Mouse (Mus musculus) granulocyte monocyte progenitor cell, adult 5-6 weeks (primary cell): ENCODE measurements around the gene Pax6. TPM values are rescaled to one million over a fixed set of nuclear protein-coding genes. Genes with fewer than 3 reads are reported as not detected.

Experiments
- ATAC-seq: replicated peaks from 2 replicates; pipeline ENCODE4 v1.8.0; 2016; ENCODE audit warnings: mild to moderate bottlenecking, moderate TSS enrichment, inconsistent platforms; ENCODE audit not compliant: poor library complexity, severe bottlenecking
- total RNA-seq, 2 experiments: library from RNA; stranded (forward) in 1 of 2; stranded (reverse) in 1 of 2; fragments of 200-712, 200-1000 nt in 1 of 2; fragments of >200 nt in 1 of 2; fragmentation: Nextera tagmentation in 1 of 2; gene quantifications; 2 replicates each; pipeline ENCODE4 v1.2.3; 2014 to 2017

The Pax6 gene
- total RNA-seq, 2 experiments from 2014 or later = 0.10 TPM; not detected in 1

DNA sequence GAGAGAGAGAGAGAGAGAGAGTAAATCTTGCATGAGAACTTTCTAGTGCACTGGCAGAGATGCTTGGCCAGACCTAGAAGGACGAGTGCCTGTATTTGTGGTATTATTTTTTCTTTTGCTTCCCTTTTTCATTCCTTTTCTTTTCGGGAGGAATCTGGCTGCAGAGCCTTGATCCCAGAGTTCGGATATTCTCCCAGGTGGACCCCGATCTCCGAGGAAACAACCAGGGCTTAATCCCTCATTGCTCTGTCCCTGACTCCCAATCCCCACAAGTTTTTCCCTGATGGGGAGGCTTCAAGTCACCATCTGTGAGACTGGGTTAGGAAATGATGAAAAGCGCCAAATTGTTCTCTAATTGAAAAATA, 2.0 kb downstream of the Pax6 start:
- no peak for ATAC-seq

GRCm38 (mm10) chr2:105671116-105671797, 2.6 kb downstream of the Pax6 start:
- ATAC-seq = no peak

GRCm38 (mm10) chr2:105671798-105672595, 3.3 kb downstream of the Pax6 start:
- ATAC-seq = no peak

DNA sequence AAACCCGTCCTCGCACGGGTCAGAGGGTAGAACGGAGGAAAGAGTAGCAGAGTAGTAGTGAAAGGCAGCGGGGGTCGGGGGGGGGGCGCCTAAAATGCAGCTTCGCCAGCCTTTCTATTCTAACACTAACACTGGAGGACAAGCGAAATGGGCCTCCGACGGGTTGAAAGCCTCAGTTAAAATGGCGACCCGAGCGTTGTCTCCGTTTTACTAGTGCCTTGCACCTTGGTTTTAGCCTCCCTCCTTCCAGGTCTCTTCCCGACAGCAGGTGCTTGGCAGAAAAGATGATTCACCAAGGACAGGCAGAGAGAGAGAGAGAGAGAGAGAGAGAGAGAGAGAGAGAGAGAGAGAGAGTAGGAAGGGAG, 3.9 kb downstream of the Pax6 start:
- ATAC-seq = no peak

GRCm38 (mm10) chr2:105673054-105673453, 4.4 kb downstream of the Pax6 start:
- ATAC-seq = no peak

- ATAC-seq = no peak
These were observed 4.9 kb downstream of the Pax6 start for GRCm38 (mm10) chr2:105673631-105674060.

- ATAC-seq = 0 out of 2 replicates have a peak, but pooled peaks have one; percentile 7
These were observed 5.6 kb downstream of the Pax6 start for GRCm38 (mm10) chr2:105674061-105674874.

- ATAC-seq = peak; percentile 72
These were observed 6.4 kb downstream of the Pax6 start for GRCm38 (mm10) chr2:105674875-105675729.

DNA sequence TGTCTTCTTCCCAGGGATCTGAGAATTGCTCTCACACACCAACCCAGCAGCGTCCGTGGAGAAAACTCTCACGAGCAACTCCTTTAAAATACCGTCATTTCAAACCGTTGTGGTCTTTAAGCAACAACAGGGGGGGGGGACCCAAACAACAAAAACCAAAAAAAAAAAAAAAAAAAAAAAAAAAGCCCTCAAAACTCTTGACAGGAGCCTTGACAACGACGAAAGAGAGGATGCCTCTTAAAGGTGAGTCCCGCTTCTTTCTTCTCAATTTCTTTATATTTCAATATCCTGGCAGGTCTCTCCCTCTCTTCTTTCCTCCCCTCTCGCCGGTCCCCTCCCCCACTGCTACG, 7.0 kb downstream of the Pax6 start:
- no peak for ATAC-seq

DNA sequence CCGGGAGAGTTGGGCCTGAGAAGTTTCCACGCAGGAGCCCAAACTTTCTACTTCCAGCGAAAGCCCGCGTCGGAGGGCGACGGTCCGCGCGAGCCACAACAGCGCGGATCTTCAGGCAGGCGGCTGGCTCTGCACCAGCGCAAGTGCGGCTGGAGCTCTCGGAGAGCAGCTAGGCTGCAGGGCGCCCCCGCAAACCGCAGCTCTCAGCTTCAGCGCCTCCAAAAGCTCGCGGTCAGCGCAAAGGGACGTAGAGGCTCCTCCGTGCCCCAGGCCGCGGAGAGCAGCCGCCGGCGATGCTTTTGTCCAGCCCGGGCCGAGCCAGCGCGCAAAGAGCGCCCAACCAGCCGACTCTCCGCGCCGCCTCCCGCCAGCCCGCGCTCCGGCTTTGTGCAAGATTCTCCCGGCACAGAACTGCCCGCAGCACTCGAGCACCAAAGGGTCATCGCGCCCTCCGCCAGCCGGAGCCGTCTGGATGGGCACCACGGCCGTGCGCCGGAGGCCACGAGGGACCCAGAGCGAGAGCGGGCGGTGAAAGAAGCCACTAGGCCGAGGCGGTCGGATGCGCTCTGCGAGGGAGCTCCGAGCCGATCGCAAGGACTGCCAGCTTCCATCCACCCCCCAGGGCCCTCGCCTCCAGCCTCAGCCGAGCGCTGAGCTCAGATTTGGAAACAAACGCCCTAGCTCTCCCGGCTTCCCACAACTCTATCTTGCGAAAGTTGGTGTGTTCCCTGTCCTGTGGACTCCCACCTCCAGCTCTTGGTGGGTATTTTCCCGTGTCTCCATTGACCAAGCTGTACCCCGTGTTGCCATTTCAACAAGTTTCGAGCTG, 7.6 kb downstream of the Pax6 start:
- ATAC-seq = 0 out of 2 replicates have a peak, but pooled peaks have one; percentile 8

GRCm38 (mm10) chr2:105676909-105677433, 8.3 kb downstream of the Pax6 start:
- ATAC-seq = no peak

DNA sequence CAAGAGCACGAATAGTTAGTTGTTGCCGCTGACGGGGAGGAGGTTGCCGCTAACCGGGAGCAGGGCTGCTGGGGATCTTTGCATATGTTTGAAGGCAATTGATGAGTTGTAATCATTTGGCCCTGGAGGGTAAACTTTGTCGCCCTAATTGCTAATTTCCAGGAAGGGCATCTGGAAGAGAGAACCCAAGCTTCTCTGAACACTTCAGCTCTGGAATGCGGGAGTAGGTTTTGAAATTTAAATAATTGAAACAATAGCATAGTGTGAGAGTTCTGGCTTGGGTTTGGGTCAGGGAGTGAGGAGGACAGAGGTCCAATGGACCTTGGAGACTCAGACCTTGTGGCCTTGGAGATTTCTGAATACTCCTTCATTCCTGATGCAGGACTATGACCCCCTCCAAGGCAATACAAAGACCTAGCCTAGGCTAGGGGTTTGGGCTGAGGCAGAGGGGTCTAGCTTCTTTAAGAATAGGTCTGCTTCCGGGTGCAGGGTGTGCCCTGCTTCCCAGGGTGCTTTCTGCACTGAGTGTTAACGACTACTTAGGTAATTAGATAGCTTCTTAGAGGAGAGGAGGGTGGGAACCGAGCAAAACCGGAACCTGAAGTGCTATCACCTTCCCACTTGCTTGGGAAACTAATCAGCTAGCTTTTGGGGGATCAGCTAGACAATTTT, 8.9 kb downstream of the Pax6 start:
- ATAC-seq = no peak

GRCm38 (mm10) chr2:105678306-105678705, 9.6 kb downstream of the Pax6 start:
- ATAC-seq = no peak

GRCm38 (mm10) chr2:105678880-105679321, 10.2 kb downstream of the Pax6 start:
- ATAC-seq = no peak

GRCm38 (mm10) chr2:105679331-105679730, 10.6 kb downstream of the Pax6 start:
- ATAC-seq = no peak

GRCm38 (mm10) chr2:105680146-105680998, 11.7 kb downstream of the Pax6 start:
- no peak for ATAC-seq

DNA sequence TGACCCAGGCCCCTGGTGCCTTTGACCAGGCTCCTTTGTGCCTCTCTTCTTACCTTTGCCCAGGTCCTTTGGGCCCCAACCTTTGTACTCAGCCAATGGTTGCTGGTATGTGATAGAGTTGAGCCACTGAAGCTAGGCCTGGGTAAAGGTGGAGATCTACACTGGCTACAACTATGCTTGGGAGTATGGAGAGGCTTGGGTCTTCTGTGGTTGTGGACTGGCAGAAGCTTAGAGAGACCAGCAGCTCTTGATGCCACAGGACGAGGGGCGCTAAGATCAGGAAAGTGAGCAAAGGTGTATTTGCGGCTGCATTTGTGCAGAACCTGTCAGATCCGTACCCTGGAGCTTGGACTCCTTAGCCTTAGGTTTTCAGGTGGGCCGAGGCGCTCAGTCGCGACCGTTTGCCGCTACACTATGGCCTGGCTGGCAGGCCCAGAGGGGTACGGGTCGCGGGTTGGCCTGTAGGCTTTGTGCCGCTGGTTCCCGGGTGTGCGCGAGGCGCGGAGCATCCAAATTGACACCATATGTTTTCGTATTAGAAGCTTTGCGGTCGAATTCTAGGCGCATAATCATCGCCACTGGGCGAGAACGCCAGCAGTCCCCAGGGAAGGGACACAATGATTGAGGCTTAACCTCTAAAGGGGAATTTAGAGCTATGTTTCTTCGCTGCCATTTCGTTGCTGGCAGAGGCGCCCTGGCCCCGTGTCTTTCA, 12.5 kb downstream of the Pax6 start:
- ATAC-seq = no peak; the same call in 1 of the 2 replicates
